Mouse (Mus musculus): ENCODE measurements around the gene Glis3. TPM values are rescaled to one million over a fixed set of nuclear protein-coding genes. Genes with fewer than 3 reads are reported as not detected.

Glis3 gene
- polyA plus RNA-seq, 1 experiment from 2014 or later, result 1.9 TPM

DNA sequence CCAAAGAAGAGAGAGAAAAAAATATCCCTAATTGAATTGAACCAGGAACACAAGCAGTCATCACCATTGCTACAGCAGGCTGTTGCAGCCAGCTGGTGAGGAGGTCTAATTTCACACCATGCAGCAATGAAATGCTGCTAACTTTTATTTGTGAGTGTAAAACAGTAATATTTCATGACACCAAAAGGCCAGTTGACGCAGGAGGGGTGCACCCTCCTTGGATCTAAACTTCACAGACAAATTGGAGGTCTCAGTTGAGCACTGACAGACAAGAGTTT, 284.4 kb downstream of the Glis3 start:
- Histone ChIP-seq H3K9me3 (ENCODE audit: control insufficient read depth, low read length) (no peaks in the 10 kb centered on the region), H3K4me3 (ENCODE audit: low read depth, low read length) (no peak overlapping the region), H3K36me3 (ENCODE audit: control insufficient read depth, insufficient read depth, low read length) (no peaks in the 10 kb centered on the region), H3K27ac (ENCODE audit: low read depth) (no peak overlapping the region), H3K9ac (ENCODE audit: low read length) (no peak overlapping the region), H3K4me1 (replicated peaks; ENCODE audit: control insufficient read depth, insufficient read depth, low read length) (no peaks in the 10 kb centered on the region), H3K4me2 (ENCODE audit: low read length) (no peak overlapping the region), H3K27me3 (replicated peaks; ENCODE audit: control insufficient read depth, insufficient read depth, low read length) (no peaks in the 10 kb centered on the region)
- ATAC-seq (replicated peaks; ENCODE audit: low FRiP score, low TSS enrichment, low read depth), result no peak
- 56% methylated on average over 1 of the region's 1 CpGs for WGBS
- no peak for DNase-seq (ENCODE audit: low spot score)

DNA sequence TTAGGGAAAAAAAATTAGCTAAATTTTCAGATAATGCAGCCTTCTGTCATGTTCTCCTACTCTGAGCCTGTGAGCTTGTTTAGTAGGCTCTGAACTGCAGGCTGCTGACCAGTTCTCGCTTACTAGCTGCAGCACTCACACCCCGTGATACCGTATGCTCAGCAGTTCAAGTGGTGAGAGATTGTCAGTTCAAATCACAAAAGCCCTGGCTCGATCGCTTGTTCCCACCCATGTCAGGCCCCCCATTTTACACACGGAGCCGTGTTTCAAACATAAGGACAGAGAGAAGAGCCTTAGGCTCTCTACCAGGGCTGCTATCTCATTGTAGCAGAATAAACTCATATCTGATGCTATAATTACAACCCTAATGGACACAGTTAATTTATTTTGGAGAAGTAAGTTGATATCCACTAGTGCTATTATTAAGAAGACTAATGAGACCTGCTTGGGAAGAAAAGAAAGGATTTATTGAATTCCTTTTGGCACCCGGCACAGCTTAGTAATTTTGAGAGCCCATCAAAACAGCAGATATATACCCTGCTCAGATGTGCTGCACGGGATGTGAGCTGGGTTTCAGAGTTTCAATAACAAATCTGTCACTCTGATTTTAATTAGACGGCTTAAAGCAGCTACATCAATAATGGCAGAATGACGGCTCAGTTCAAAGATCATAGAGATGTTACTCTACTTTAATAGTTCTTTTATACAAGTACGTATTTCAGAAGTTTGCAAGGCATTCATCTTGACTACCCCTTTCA, 284.9 kb downstream of the Glis3 start:
- Histone ChIP-seq H3K36me3 (ENCODE audit: control insufficient read depth, insufficient read depth, low read length) (no peaks in the 10 kb centered on the region), H3K4me1 (replicated peaks; ENCODE audit: control insufficient read depth, insufficient read depth, low read length) (no peaks in the 10 kb centered on the region), H3K4me3 (ENCODE audit: low read depth, low read length) (no peak overlapping the region), H3K9me3 (ENCODE audit: control insufficient read depth, low read length) (no peaks in the 10 kb centered on the region), H3K4me2 (ENCODE audit: low read length) (no peak overlapping the region), H3K27ac (ENCODE audit: low read depth) (no peak overlapping the region), H3K9ac (ENCODE audit: low read length) (no peak overlapping the region), H3K27me3 (replicated peaks; ENCODE audit: control insufficient read depth, insufficient read depth, low read length) (no peaks in the 10 kb centered on the region)
- WGBS, result 58% methylated on average over 12 of the region's 12 CpGs
- ATAC-seq (replicated peaks; ENCODE audit: low FRiP score, low TSS enrichment, low read depth) (no peak), DNase-seq (ENCODE audit: low spot score) (no peak)

DNA sequence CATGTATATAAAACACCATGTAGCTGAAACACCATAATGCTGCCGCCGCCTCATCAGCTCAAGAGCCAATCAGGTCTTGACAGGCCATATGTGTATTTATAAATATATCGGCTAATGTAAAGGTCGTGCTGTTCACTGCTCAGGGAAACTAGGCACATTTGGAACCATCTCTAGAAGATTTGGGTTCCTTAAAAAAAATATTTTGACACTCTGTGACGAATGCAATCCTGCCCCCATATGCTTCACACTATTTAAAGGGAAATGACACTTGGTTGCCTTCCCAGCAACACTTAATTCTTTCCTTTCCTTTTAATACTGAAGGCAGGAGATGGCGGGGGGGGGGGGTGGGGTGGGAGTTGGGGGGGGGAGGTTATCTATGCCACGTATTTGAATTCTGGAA, 286.1 kb downstream of the Glis3 start:
- no peaks in the 10 kb centered on the region for H3K36me3 ChIP-seq (ENCODE audit: control insufficient read depth, insufficient read depth, low read length)
- ATAC-seq (replicated peaks; ENCODE audit: low FRiP score, low TSS enrichment, low read depth), result no peak
- H3K9ac ChIP-seq (ENCODE audit: low read length), result no peak overlapping the region
- no peak overlapping the region for H3K27ac ChIP-seq (ENCODE audit: low read depth)
- no peaks in the 10 kb centered on the region for H3K27me3 ChIP-seq (replicated peaks; ENCODE audit: control insufficient read depth, insufficient read depth, low read length)
- 53% methylated on average over 7 of the region's 7 CpGs for WGBS
- no peak for DNase-seq (ENCODE audit: low spot score)
- no peak overlapping the region for H3K4me3 ChIP-seq (ENCODE audit: low read depth, low read length)
- no peaks in the 10 kb centered on the region for H3K4me1 ChIP-seq (replicated peaks; ENCODE audit: control insufficient read depth, insufficient read depth, low read length)
- no peaks in the 10 kb centered on the region for H3K9me3 ChIP-seq (ENCODE audit: control insufficient read depth, low read length)
- no peak overlapping the region for H3K4me2 ChIP-seq (ENCODE audit: low read length)

DNA sequence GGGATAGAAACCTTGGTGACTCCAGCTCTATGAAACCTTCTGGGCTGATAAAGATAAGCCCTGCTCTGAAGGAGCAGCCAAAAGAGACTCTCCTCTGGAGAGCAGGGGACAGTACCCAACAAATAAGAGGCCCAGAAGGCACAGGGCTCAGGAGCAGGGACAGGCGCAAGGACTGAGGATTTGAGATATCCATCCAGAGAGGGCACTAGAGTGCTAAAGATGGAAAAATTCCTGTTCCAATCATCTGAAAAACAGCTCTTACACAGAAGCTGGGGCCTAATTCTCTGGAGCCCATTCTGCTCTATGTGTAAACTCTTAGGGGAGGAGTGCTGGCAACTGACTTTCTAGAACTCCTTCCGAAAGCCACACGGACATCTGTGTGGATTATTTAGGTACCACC, 287.0 kb downstream of the Glis3 start:
- no peak overlapping the region for H3K27ac ChIP-seq (ENCODE audit: low read depth)
- H3K36me3 ChIP-seq (ENCODE audit: control insufficient read depth, insufficient read depth, low read length), result no peaks in the 10 kb centered on the region
- WGBS, result 83% methylated on average over 3 of the region's 3 CpGs
- H3K9ac ChIP-seq (ENCODE audit: low read length), result no peak overlapping the region
- no peak overlapping the region for H3K4me2 ChIP-seq (ENCODE audit: low read length)
- ATAC-seq (replicated peaks; ENCODE audit: low FRiP score, low TSS enrichment, low read depth), result no peak
- no peaks in the 10 kb centered on the region for H3K4me1 ChIP-seq (replicated peaks; ENCODE audit: control insufficient read depth, insufficient read depth, low read length)
- no peak overlapping the region for H3K4me3 ChIP-seq (ENCODE audit: low read depth, low read length)
- no peak for DNase-seq (ENCODE audit: low spot score)
- no peaks in the 10 kb centered on the region for H3K9me3 ChIP-seq (ENCODE audit: control insufficient read depth, low read length)
- no peaks in the 10 kb centered on the region for H3K27me3 ChIP-seq (replicated peaks; ENCODE audit: control insufficient read depth, insufficient read depth, low read length)

DNA sequence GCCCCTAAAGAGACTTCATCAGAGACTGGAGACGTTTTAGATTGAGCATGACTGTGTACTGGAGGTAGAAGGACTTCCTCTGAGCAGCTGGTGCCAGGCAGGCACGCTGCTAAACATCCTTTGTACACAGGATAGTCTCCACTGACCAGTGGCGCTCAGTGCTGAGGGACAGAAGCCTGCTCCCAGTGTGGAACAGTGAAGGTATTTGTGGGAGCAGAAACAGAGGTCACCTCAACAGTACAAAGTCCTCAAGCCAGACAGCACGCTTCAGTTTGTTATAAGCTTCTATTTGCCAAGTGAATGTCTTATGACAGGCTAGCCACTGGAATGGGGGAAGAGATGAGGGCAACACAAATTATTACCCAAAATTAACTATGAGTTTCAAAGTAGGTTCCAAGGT, 289.0 kb downstream of the Glis3 start:
- Histone ChIP-seq H3K4me1 (replicated peaks; ENCODE audit: control insufficient read depth, insufficient read depth, low read length) (no peaks in the 10 kb centered on the region), H3K4me2 (ENCODE audit: low read length) (no peak overlapping the region), H3K4me3 (ENCODE audit: low read depth, low read length) (no peak overlapping the region), H3K9ac (ENCODE audit: low read length) (no peak overlapping the region), H3K27ac (ENCODE audit: low read depth) (no peak overlapping the region), H3K9me3 (ENCODE audit: control insufficient read depth, low read length) (no peaks in the 10 kb centered on the region), H3K36me3 (ENCODE audit: control insufficient read depth, insufficient read depth, low read length) (no peaks in the 10 kb centered on the region), H3K27me3 (replicated peaks; ENCODE audit: control insufficient read depth, insufficient read depth, low read length) (no peaks in the 10 kb centered on the region)
- WGBS, result 62% methylated on average over 4 of the region's 4 CpGs
- ATAC-seq (replicated peaks; ENCODE audit: low FRiP score, low TSS enrichment, low read depth) (no peak), DNase-seq (ENCODE audit: low spot score) (no peak)

DNA sequence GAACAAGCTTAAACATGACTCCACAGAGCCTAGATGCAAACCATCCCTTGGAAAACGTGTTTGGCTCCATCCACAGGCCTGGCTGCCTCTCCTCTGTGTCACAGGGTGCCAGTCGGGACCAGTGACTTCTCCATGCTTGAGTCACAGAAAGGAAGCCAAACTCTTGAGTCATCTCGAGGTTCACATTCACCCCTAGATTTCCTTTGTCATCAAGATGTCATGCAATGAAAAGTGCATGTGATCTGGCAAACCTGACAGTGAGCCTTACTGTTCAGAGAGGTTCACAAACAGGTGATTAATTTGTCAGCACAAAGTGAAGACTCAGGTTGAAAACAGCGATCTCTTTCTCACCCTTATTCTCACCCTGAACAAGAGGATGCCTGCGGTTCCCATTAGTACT, 290.7 kb downstream of the Glis3 start:
- WGBS, result 71% methylated on average over 5 of the region's 5 CpGs
- H3K9me3 ChIP-seq (ENCODE audit: control insufficient read depth, low read length), result no peaks in the 10 kb centered on the region
- no peak overlapping the region for H3K9ac ChIP-seq (ENCODE audit: low read length)
- no peaks in the 10 kb centered on the region for H3K4me1 ChIP-seq (replicated peaks; ENCODE audit: control insufficient read depth, insufficient read depth, low read length)
- no peaks in the 10 kb centered on the region for H3K27me3 ChIP-seq (replicated peaks; ENCODE audit: control insufficient read depth, insufficient read depth, low read length)
- H3K36me3 ChIP-seq (ENCODE audit: control insufficient read depth, insufficient read depth, low read length), result no peaks in the 10 kb centered on the region
- ATAC-seq (replicated peaks; ENCODE audit: low FRiP score, low TSS enrichment, low read depth), result no peak
- H3K27ac ChIP-seq (ENCODE audit: low read depth), result no peak overlapping the region
- no peak overlapping the region for H3K4me3 ChIP-seq (ENCODE audit: low read depth, low read length)
- H3K4me2 ChIP-seq (ENCODE audit: low read length), result no peak overlapping the region
- DNase-seq (ENCODE audit: low spot score), result no peak

DNA sequence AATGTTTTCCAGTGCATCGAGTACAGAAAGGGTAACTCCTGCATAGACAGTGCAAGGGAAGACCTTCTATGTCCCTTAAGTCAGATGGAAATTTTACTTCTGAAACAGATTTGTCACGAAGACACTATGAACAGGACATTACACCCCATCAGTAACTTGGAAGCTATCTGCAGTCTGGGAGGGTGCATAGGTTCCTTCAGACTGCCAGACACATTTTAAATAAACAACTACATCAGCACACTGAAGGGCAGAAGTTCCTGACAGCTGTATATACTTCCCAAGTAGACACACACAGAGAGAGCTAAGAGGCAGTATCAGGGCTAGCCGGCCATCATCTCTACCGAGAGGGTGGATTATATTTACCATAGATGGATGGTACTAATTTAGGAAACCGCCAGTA, 296.5 kb downstream of the Glis3 start:
- WGBS, result 43% methylated on average over 5 of the region's 5 CpGs
- ATAC-seq (replicated peaks; ENCODE audit: low FRiP score, low TSS enrichment, low read depth), result no peak
- DNase-seq (ENCODE audit: low spot score), result no peak

DNA sequence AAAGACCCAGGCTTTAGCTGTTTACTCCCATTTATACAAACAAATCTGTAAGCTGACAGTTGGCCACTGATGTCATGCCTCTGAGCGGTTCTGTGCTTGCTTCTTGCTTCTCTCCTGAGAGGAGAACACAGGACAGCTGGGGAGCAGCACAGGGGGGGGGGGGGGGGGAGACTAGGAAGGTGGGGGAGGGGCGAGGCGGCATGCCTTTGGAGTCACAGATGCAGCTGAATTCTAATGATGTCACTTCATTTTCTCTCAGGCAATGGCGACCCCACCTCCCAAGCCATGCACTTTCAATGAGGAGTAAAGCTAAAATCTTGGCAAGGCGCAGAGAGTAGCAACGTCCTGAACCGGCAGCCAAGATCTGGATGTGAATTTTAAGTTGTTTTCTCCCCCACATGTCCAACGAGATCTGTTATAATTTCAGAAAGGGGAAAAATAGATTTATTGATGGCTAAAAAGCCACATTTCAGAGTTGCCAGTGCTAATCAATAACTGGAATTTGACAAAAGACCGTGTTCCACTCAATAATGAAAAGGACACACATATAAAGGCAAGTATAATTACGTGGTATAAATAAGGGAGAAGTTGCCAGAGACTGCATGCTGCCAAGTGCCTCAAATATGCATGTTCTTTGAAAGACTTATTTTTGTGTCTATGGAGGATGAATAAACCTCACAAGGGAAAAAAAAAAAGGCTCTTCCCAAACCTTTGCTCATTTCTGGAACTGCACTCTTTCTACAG, 297.5 kb downstream of the Glis3 start:
- Histone ChIP-seq H3K4me3 (ENCODE audit: low read depth, low read length) (no peak overlapping the region), H3K9me3 (ENCODE audit: control insufficient read depth, low read length) (no peaks in the 10 kb centered on the region), H3K27ac (ENCODE audit: low read depth) (no peak overlapping the region), H3K27me3 (replicated peaks; ENCODE audit: control insufficient read depth, insufficient read depth, low read length) (no peaks in the 10 kb centered on the region), H3K9ac (ENCODE audit: low read length) (no peak overlapping the region), H3K4me2 (ENCODE audit: low read length) (no peak overlapping the region), H3K4me1 (replicated peaks; ENCODE audit: control insufficient read depth, insufficient read depth, low read length) (no peaks in the 10 kb centered on the region; the same call in none of the 2 replicates), H3K36me3 (ENCODE audit: control insufficient read depth, insufficient read depth, low read length) (no peaks in the 10 kb centered on the region)
- WGBS, result 44% methylated on average over 10 of the region's 10 CpGs
- DNase-seq (ENCODE audit: low spot score) (no peak), ATAC-seq (replicated peaks; ENCODE audit: low FRiP score, low TSS enrichment, low read depth) (no peak)

More for the DNA sequence above, 296.5 kb downstream of the Glis3 start:
- Histone ChIP-seq H3K9ac (ENCODE audit: low read length) (no peak overlapping the region), H3K27me3 (replicated peaks; ENCODE audit: control insufficient read depth, insufficient read depth, low read length) (no peaks in the 10 kb centered on the region), H3K27ac (ENCODE audit: low read depth) (no peak overlapping the region), H3K4me2 (ENCODE audit: low read length) (no peak overlapping the region), H3K4me3 (ENCODE audit: low read depth, low read length) (no peak overlapping the region), H3K36me3 (ENCODE audit: control insufficient read depth, insufficient read depth, low read length) (no peaks in the 10 kb centered on the region), H3K9me3 (ENCODE audit: control insufficient read depth, low read length) (no peaks in the 10 kb centered on the region), H3K4me1 (replicated peaks; ENCODE audit: control insufficient read depth, insufficient read depth, low read length) (no peaks in the 10 kb centered on the region; the same call in none of the 2 replicates)

DNA sequence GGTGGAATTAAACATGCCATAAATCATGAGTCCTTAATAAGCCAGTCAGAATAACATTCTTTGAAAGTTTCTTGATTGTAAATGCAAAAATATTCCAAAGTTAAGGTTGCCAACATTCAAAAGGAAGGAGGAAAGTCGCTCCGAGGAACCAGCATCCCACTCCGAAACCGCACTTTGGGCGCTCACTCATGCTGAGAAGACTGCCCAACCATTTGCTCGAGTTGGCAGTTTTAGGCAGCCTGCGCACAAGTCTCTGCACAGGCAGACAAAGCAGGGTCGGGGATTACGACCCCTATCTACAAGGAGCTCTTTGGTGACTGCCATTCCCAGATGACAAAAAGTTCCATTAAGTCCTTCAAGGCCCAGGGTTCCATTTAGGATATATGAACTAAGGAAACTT, 298.4 kb downstream of the Glis3 start:
- WGBS, result 64% methylated on average over 9 of the region's 9 CpGs
- Histone ChIP-seq H3K4me3 (ENCODE audit: low read depth, low read length) (no peak overlapping the region), H3K27me3 (replicated peaks; ENCODE audit: control insufficient read depth, insufficient read depth, low read length) (no peaks in the 10 kb centered on the region), H3K27ac (ENCODE audit: low read depth) (no peak overlapping the region), H3K4me1 (replicated peaks; ENCODE audit: control insufficient read depth, insufficient read depth, low read length) (peaks cover 5% of the 10 kb centered on the region), H3K9me3 (ENCODE audit: control insufficient read depth, low read length) (no peaks in the 10 kb centered on the region), H3K36me3 (ENCODE audit: control insufficient read depth, insufficient read depth, low read length) (no peaks in the 10 kb centered on the region), H3K4me2 (ENCODE audit: low read length) (no peak overlapping the region), H3K9ac (ENCODE audit: low read length) (no peak overlapping the region)
- no peak for ATAC-seq (replicated peaks; ENCODE audit: low FRiP score, low TSS enrichment, low read depth)
- no peak for DNase-seq (ENCODE audit: low spot score)
